Mouse (Mus musculus) stomach, postnatal 0 days (tissue): ENCODE data around the gene Gm9913.

Experiments used
- CTCF ChIP-seq: IDR thresholded peaks from 2 replicates; pipeline ENCODE4 v1.5.1; 2016; ENCODE audit warnings: antibody characterized with exemption, low read depth, mild to moderate bottlenecking, moderate library complexity
- EP300 ChIP-seq: optimal IDR thresholded peaks from 2 replicates; pipeline ENCODE3; 2016; ENCODE audit warnings: antibody characterized with exemption

GRCm38 (mm10) chr2:125473228-125473627 lies 31.7 kb upstream of the Gm9913 start:
- TF ChIP-seq CTCF (no peak), EP300 (no peak)
